Mouse (Mus musculus): ENCODE data around the gene Lingo1.

- TF ChIP-seq CTCF (IDR thresholded peaks at IDR 0.05; ENCODE audit: low read depth) (no peak), EP300 (IDR thresholded peaks at IDR 0.05; ENCODE audit: low read depth) (no peak)
Measured at GRCm38 (mm10) chr9:56773666-56774065, 22.6 kb downstream of the Lingo1 start.

Data from liver, postnatal 0 days (tissue).